Mouse (Mus musculus) cerebellum, adult 8-10 months (tissue): ENCODE results near the gene Selenov.

ENCODE experiments used
- DNase-seq: peaks from one replicate; pipeline ENCODE4 v3.0.0; 2022

The Selenov gene

GRCm38 (mm10) chr7:28290638-28291590, at the start of gene Selenov:
TSS of gene Selenov (minus strand) at chr7:28291186.
- DNase-seq, result peak; percentile 30

GRCm38 (mm10) chr7:28339213-28339917, 48.4 kb upstream of the Selenov start:
- peak; percentile 39 for DNase-seq

GRCm38 (mm10) chr7:28338108-28338998, 47.4 kb upstream of the Selenov start, which contains the start of gene Supt5:
TSS of gene Supt5 (minus strand) at chr7:28338746.
- DNase-seq, result peak; percentile 95

GRCm38 (mm10) chr7:28335471-28335870, 44.5 kb upstream of the Selenov start:
- DNase-seq, result no peak

GRCm38 (mm10) chr7:28334534-28334933, 43.5 kb upstream of the Selenov start:
- no peak for DNase-seq

- no peak for DNase-seq
Measured at GRCm38 (mm10) chr7:28328260-28328659, 37.3 kb upstream of the Selenov start.

- DNase-seq, result no peak
Measured at GRCm38 (mm10) chr7:28326457-28326856, 35.5 kb upstream of the Selenov start.

- no peak for DNase-seq
Measured at GRCm38 (mm10) chr7:28325293-28325692, 34.3 kb upstream of the Selenov start.

- no peak for DNase-seq
Measured at GRCm38 (mm10) chr7:28321974-28322720, 31.2 kb upstream of the Selenov start.

- DNase-seq, result no peak
Measured at GRCm38 (mm10) chr7:28318714-28319113, 27.7 kb upstream of the Selenov start.

GRCm38 (mm10) chr7:28318036-28318435, 27.1 kb upstream of the Selenov start:
- no peak for DNase-seq

- DNase-seq, result peak; percentile 97
Measured at GRCm38 (mm10) chr7:28311926-28312543, 21.0 kb upstream of the Selenov start, which contains the start of gene Timm50. TSS of gene Timm50 (minus strand) at chr7:28312072.

GRCm38 (mm10) chr7:28311151-28311925, 20.4 kb upstream of the Selenov start:
- DNase-seq, result no peak

GRCm38 (mm10) chr7:28309737-28310136, 18.8 kb upstream of the Selenov start:
- DNase-seq, result no peak

GRCm38 (mm10) chr7:28306216-28306615, 15.2 kb upstream of the Selenov start:
- DNase-seq, result no peak

- no peak for DNase-seq
Measured at GRCm38 (mm10) chr7:28305641-28306040, 14.7 kb upstream of the Selenov start.

GRCm38 (mm10) chr7:28301616-28302433, 10.8 kb upstream of the Selenov start, which contains the start of gene Dll3:
TSS of gene Dll3 (minus strand) at chr7:28302238.
- DNase-seq, result no peak

GRCm38 (mm10) chr7:28298837-28299625, 8.0 kb upstream of the Selenov start:
- DNase-seq, result peak; percentile 52

- DNase-seq, result no peak
Measured at GRCm38 (mm10) chr7:28294481-28294880, 3.5 kb upstream of the Selenov start.
